Mouse (Mus musculus) erythroblast, embryonic 14.5 days (primary cell): ENCODE results near the gene Mthfd1. TPM values are rescaled to one million over a fixed set of nuclear protein-coding genes. Genes with fewer than 3 reads are reported as not detected.

Experiments used
- H3K27me3 ChIP-seq: 2 replicates; pipeline ENCODE4 v1.6.1; 2012; ENCODE audit warnings: inconsistent platforms; ENCODE audit not compliant: control insufficient read depth
- H3K36me3 ChIP-seq: 2 replicates; pipeline ENCODE4 v1.6.1; 2012; ENCODE audit warnings: mild to moderate bottlenecking, inconsistent platforms; ENCODE audit not compliant: control insufficient read depth
- H3K4me1 ChIP-seq: 2 replicates; pipeline ENCODE4 v1.6.1; 2012; ENCODE audit warnings: inconsistent platforms; ENCODE audit not compliant: control insufficient read depth
- H3K4me3 ChIP-seq: replicated peaks from 2 replicates; pipeline ENCODE3; 2012; ENCODE audit warnings: moderate library complexity, mild to moderate bottlenecking, inconsistent platforms
- H3K9me3 ChIP-seq: 2 replicates; pipeline ENCODE4 v1.6.1; 2012; ENCODE audit warnings: low read length, inconsistent platforms, mixed read lengths; ENCODE audit not compliant: control insufficient read depth
- GATA1 ChIP-seq: IDR thresholded peaks from 2 replicates; pipeline ENCODE4 v1.6.1; 2012; ENCODE audit warnings: low read length, inconsistent platforms, mixed read lengths
- TAL1 ChIP-seq: IDR thresholded peaks from 3 replicates; pipeline ENCODE4 v1.6.1; 2012; ENCODE audit warnings: low read length, inconsistent platforms, mixed read lengths
- polyA plus RNA-seq: library from polyadenylated mRNA; stranded (reverse); fragments of >175 nt; gene quantifications from 2 replicates; pipeline ENCODE4 v1.2.3, GENCODE M21; 2012

Mthfd1 gene
- polyA plus RNA-seq, 1 experiment, result 6.5 TPM

GRCm38 (mm10) chr12:76240670-76241069 lies 14.4 kb upstream of the Mthfd1 start:
- Histone ChIP-seq H3K4me3 (no peak overlapping the region), H3K27me3 (no peaks in the 10 kb centered on the region), H3K9me3 (no peaks in the 10 kb centered on the region), H3K4me1 (peaks cover 51% of the 10 kb centered on the region), H3K36me3 (no peaks in the 10 kb centered on the region)
- TF ChIP-seq TAL1, result no peak
- TF ChIP-seq GATA1, result no peak

GRCm38 (mm10) chr12:76241084-76241483 lies 14.0 kb upstream of the Mthfd1 start:
- H3K27me3 ChIP-seq, result no peaks in the 10 kb centered on the region
- peaks cover 50% of the 10 kb centered on the region for H3K4me1 ChIP-seq
- no peaks in the 10 kb centered on the region for H3K9me3 ChIP-seq
- TF ChIP-seq TAL1 (no peak), GATA1 (peak; percentile 67)
- no peaks in the 10 kb centered on the region for H3K36me3 ChIP-seq
- no peak overlapping the region for H3K4me3 ChIP-seq

GRCm38 (mm10) chr12:76241833-76242232 lies 13.3 kb upstream of the Mthfd1 start:
- H3K9me3 ChIP-seq, result no peaks in the 10 kb centered on the region
- no peak for TF ChIP-seq GATA1
- no peak for TF ChIP-seq TAL1
- no peaks in the 10 kb centered on the region for H3K27me3 ChIP-seq
- H3K36me3 ChIP-seq, result no peaks in the 10 kb centered on the region
- peak overlapping the region; percentile 24 for H3K4me3 ChIP-seq
- peaks cover 50% of the 10 kb centered on the region for H3K4me1 ChIP-seq

- no peaks in the 10 kb centered on the region for H3K27me3 ChIP-seq
- H3K4me1 ChIP-seq, result peaks cover 26% of the 10 kb centered on the region
- H3K9me3 ChIP-seq, result no peaks in the 10 kb centered on the region
- no peak overlapping the region for H3K4me3 ChIP-seq
- no peak for TF ChIP-seq TAL1
- no peak for TF ChIP-seq GATA1
- no peaks in the 10 kb centered on the region for H3K36me3 ChIP-seq
Measured at GRCm38 (mm10) chr12:76244981-76245380, 10.1 kb upstream of the Mthfd1 start.

- H3K27me3 ChIP-seq, result no peaks in the 10 kb centered on the region
- H3K36me3 ChIP-seq, result no peaks in the 10 kb centered on the region
- no peaks in the 10 kb centered on the region for H3K9me3 ChIP-seq
- peaks cover 10% of the 10 kb centered on the region for H3K4me1 ChIP-seq
- TF ChIP-seq GATA1 (no peak), TAL1 (no peak)
- no peak within 1 kb of the TSS for H3K4me3 ChIP-seq
Measured at GRCm38 (mm10) chr12:76246646-76247045, 8.5 kb upstream of the Mthfd1 start, which contains the start of gene Tex21. TSS of gene Tex21 (minus strand) at chr12:76246746.

- no peaks in the 10 kb centered on the region for H3K36me3 ChIP-seq
- H3K4me3 ChIP-seq, result no peak overlapping the region
- no peak for TF ChIP-seq TAL1
- no peak for TF ChIP-seq GATA1
- H3K27me3 ChIP-seq, result no peaks in the 10 kb centered on the region
- peaks cover 37% of the 10 kb centered on the region for H3K4me1 ChIP-seq
- H3K9me3 ChIP-seq, result no peaks in the 10 kb centered on the region
Measured at GRCm38 (mm10) chr12:76253090-76253489, 2.0 kb upstream of the Mthfd1 start.

- Histone ChIP-seq H3K36me3 (no peaks in the 10 kb centered on the region), H3K4me1 (peaks cover 40% of the 10 kb centered on the region), H3K9me3 (no peaks in the 10 kb centered on the region), H3K4me3 (no peak overlapping the region), H3K27me3 (no peaks in the 10 kb centered on the region)
- no peak for TF ChIP-seq TAL1
- no peak for TF ChIP-seq GATA1
Measured at GRCm38 (mm10) chr12:76253591-76253990, 1.5 kb upstream of the Mthfd1 start.

- no peak for TF ChIP-seq GATA1
- no peak for TF ChIP-seq TAL1
- Histone ChIP-seq H3K36me3 (no peaks in the 10 kb centered on the region), H3K27me3 (no peaks in the 10 kb centered on the region), H3K9me3 (no peaks in the 10 kb centered on the region), H3K4me3 (no peak overlapping the region), H3K4me1 (peaks cover 42% of the 10 kb centered on the region)
Measured at GRCm38 (mm10) chr12:76253991-76254390, 1.1 kb upstream of the Mthfd1 start.

- peaks cover 44% of the 10 kb centered on the region for H3K4me1 ChIP-seq
Measured at GRCm38 (mm10) chr12:76255499-76255875, 389 bp downstream of the Mthfd1 start.

More at GRCm38 (mm10) chr12:76255499-76255875, 389 bp downstream of the Mthfd1 start:
- Histone ChIP-seq H3K9me3 (no peaks in the 10 kb centered on the region), H3K36me3 (no peaks in the 10 kb centered on the region), H3K27me3 (no peaks in the 10 kb centered on the region), H3K4me3 (peak overlapping the region; percentile 71)
- no peak for TF ChIP-seq TAL1
- no peak for TF ChIP-seq GATA1
